Mouse (Mus musculus) spleen, adult 2 months (tissue): ENCODE measurements around the gene Sh2d2a.
"Not testable (repeated sequence)": the region's sequence is repeated elsewhere in the genome, so short reads cannot be mapped to it uniquely, and the experiment has no call there.

Experiments
- CTCF ChIP-seq: fragments of 200-500 bp; IDR thresholded peaks from 2 replicates; pipeline ENCODE4 v1.5.1; 2011; ENCODE audit warnings: mild to moderate bottlenecking, inconsistent platforms; ENCODE audit not compliant: insufficient read depth, insufficient read length, insufficient replicate concordance; ENCODE audit errors: extremely low read depth
- POLR2A ChIP-seq: fragments of 200-500 bp; IDR thresholded peaks from 2 replicates; pipeline ENCODE4 v1.6.1; 2011; ENCODE audit warnings: low read depth, low read length, inconsistent platforms

DNA sequence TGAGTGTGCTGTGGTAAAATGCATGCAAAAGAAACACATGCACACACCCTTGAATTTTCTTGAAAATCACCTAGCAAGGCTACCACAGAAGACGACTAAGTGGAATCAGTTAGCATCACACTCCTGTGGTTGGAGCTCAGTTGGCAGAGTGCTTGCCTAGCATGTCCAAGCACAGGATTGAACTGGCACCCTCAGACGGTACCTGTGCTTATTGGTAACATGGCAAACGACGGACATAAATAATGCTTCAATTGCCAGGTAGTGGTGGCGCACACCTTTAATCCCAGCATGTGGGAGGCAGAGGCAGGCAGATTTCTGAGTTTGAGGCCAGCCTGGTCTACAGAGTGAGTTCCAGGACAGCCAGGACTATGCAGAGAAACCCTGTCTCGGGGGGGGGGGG, 55.4 kb downstream of the Sh2d2a start:
- not testable (repeated sequence) for TF ChIP-seq POLR2A, CTCF
